Mouse (Mus musculus): ENCODE data around the gene Tia1. TPM values are rescaled to one million over a fixed set of nuclear protein-coding genes. Genes with fewer than 3 reads are reported as not detected.

Gene Tia1
- polyA plus RNA-seq, 1 experiment from 2014 or later, result 292 TPM

- Histone ChIP-seq H3K9ac (ENCODE audit: low read depth, low read length) (no peak overlapping the region), H3K27me3 (ENCODE audit: control insufficient read depth, insufficient read depth, low read length) (no peaks in the 10 kb centered on the region), H3K36me3 (ENCODE audit: control insufficient read depth, insufficient read depth, low read length) (no peaks in the 10 kb centered on the region), H3K4me3 (ENCODE audit: low read depth, low read length) (peak overlapping the region; percentile 88), H3K4me1 (replicated peaks; ENCODE audit: control insufficient read depth, insufficient read depth, low read length) (no peaks in the 10 kb centered on the region), H3K27ac (ENCODE audit: low read depth, low read length) (no peak overlapping the region), H3K4me2 (replicated peaks; ENCODE audit: low read depth, low read length) (peak overlapping the region; percentile 28; the same call in 1 of the 2 replicates), H3K9me3 (ENCODE audit: control insufficient read depth, low read length) (no peaks in the 10 kb centered on the region)
- ATAC-seq (ENCODE audit: low FRiP score) (no peak), DNase-seq (ENCODE audit: low spot score) (peak; percentile 40)
- WGBS, result 39% methylated on average over 12 of the region's 12 CpGs
Measured at GRCm38 (mm10) chr6:86402681-86403607, 1.1 kb upstream of the Tia1 start.

- peak overlapping the region; percentile 70 for H3K4me2 ChIP-seq (replicated peaks; ENCODE audit: low read depth, low read length)
- H3K9ac ChIP-seq (ENCODE audit: low read depth, low read length), result peak overlapping the region; percentile 100
- H3K36me3 ChIP-seq (ENCODE audit: control insufficient read depth, insufficient read depth, low read length), result no peaks in the 10 kb centered on the region
- WGBS, result under 1% methylated on average over 15 of the region's 15 CpGs
- H3K27me3 ChIP-seq (ENCODE audit: control insufficient read depth, insufficient read depth, low read length), result no peaks in the 10 kb centered on the region
- DNase-seq (ENCODE audit: low spot score) (peak; percentile 91), ATAC-seq (ENCODE audit: low FRiP score) (peak; percentile 81)
- no peaks in the 10 kb centered on the region for H3K4me1 ChIP-seq (replicated peaks; ENCODE audit: control insufficient read depth, insufficient read depth, low read length)
- no peaks in the 10 kb centered on the region for H3K9me3 ChIP-seq (ENCODE audit: control insufficient read depth, low read length)
- H3K4me3 ChIP-seq (ENCODE audit: low read depth, low read length), result peak overlapping the region; percentile 88
- peak overlapping the region; percentile 100; the same call in 1 of the 2 replicates for H3K27ac ChIP-seq (ENCODE audit: low read depth, low read length)
Measured at GRCm38 (mm10) chr6:86403728-86404099, 305 bp upstream of the Tia1 start.

GRCm38 (mm10) chr6:86404996-86405395 is 977 bp downstream of the Tia1 start:
- WGBS, result under 1% methylated on average over 11 of the region's 11 CpGs
- Histone ChIP-seq H3K4me1 (replicated peaks; ENCODE audit: control insufficient read depth, insufficient read depth, low read length) (no peaks in the 10 kb centered on the region), H3K4me2 (replicated peaks; ENCODE audit: low read depth, low read length) (peak overlapping the region; percentile 70), H3K27me3 (ENCODE audit: control insufficient read depth, insufficient read depth, low read length) (no peaks in the 10 kb centered on the region), H3K4me3 (ENCODE audit: low read depth, low read length) (peak overlapping the region; percentile 88), H3K27ac (ENCODE audit: low read depth, low read length) (peak overlapping the region; percentile 100), H3K9me3 (ENCODE audit: control insufficient read depth, low read length) (no peaks in the 10 kb centered on the region), H3K9ac (ENCODE audit: low read depth, low read length) (peak overlapping the region; percentile 100), H3K36me3 (ENCODE audit: control insufficient read depth, insufficient read depth, low read length) (no peaks in the 10 kb centered on the region)
- peak; percentile 61 for DNase-seq (ENCODE audit: low spot score)
- ATAC-seq (ENCODE audit: low FRiP score), result no peak

- Histone ChIP-seq H3K4me2 (replicated peaks; ENCODE audit: low read depth, low read length) (peak overlapping the region; percentile 70), H3K9ac (ENCODE audit: low read depth, low read length) (no peak overlapping the region; the same call in 1 of the 2 replicates), H3K27me3 (ENCODE audit: control insufficient read depth, insufficient read depth, low read length) (no peaks in the 10 kb centered on the region), H3K36me3 (ENCODE audit: control insufficient read depth, insufficient read depth, low read length) (no peaks in the 10 kb centered on the region), H3K4me1 (replicated peaks; ENCODE audit: control insufficient read depth, insufficient read depth, low read length) (no peaks in the 10 kb centered on the region), H3K27ac (ENCODE audit: low read depth, low read length) (no peak overlapping the region), H3K4me3 (ENCODE audit: low read depth, low read length) (peak overlapping the region; percentile 88; the same call in 1 of the 2 replicates), H3K9me3 (ENCODE audit: control insufficient read depth, low read length) (no peaks in the 10 kb centered on the region)
- ATAC-seq (ENCODE audit: low FRiP score) (no peak), DNase-seq (ENCODE audit: low spot score) (no peak)
Measured at GRCm38 (mm10) chr6:86406306-86406705, 2.3 kb downstream of the Tia1 start.

- ATAC-seq (ENCODE audit: low FRiP score) (no peak), DNase-seq (ENCODE audit: low spot score) (no peak)
- Histone ChIP-seq H3K27ac (ENCODE audit: low read depth, low read length) (no peak overlapping the region), H3K36me3 (ENCODE audit: control insufficient read depth, insufficient read depth, low read length) (peaks cover 9% of the 10 kb centered on the region), H3K9ac (ENCODE audit: low read depth, low read length) (no peak overlapping the region), H3K4me1 (replicated peaks; ENCODE audit: control insufficient read depth, insufficient read depth, low read length) (no peaks in the 10 kb centered on the region), H3K9me3 (ENCODE audit: control insufficient read depth, low read length) (no peaks in the 10 kb centered on the region), H3K4me2 (replicated peaks; ENCODE audit: low read depth, low read length) (no peak overlapping the region), H3K27me3 (ENCODE audit: control insufficient read depth, insufficient read depth, low read length) (no peaks in the 10 kb centered on the region), H3K4me3 (ENCODE audit: low read depth, low read length) (no peak overlapping the region)
- WGBS, result 91% methylated on average over 6 of the region's 6 CpGs
Measured at GRCm38 (mm10) chr6:86418711-86419110, 14.7 kb downstream of the Tia1 start.

GRCm38 (mm10) chr6:86419239-86419638 is 15.2 kb downstream of the Tia1 start:
- H3K4me1 ChIP-seq (replicated peaks; ENCODE audit: control insufficient read depth, insufficient read depth, low read length), result no peaks in the 10 kb centered on the region

GRCm38 (mm10) chr6:86420491-86420890 is 16.5 kb downstream of the Tia1 start:
- H3K9me3 ChIP-seq (ENCODE audit: control insufficient read depth, low read length), result no peaks in the 10 kb centered on the region
- no peaks in the 10 kb centered on the region for H3K4me1 ChIP-seq (replicated peaks; ENCODE audit: control insufficient read depth, insufficient read depth, low read length)
- no peak for ATAC-seq (ENCODE audit: low FRiP score)
- H3K9ac ChIP-seq (ENCODE audit: low read depth, low read length), result no peak overlapping the region
- no peak overlapping the region for H3K4me3 ChIP-seq (ENCODE audit: low read depth, low read length)
- no peak overlapping the region for H3K4me2 ChIP-seq (replicated peaks; ENCODE audit: low read depth, low read length)
- WGBS, result 71% methylated on average over 6 of the region's 6 CpGs
- peaks cover 9% of the 10 kb centered on the region for H3K36me3 ChIP-seq (ENCODE audit: control insufficient read depth, insufficient read depth, low read length)
- H3K27ac ChIP-seq (ENCODE audit: low read depth, low read length), result no peak overlapping the region
- DNase-seq (ENCODE audit: low spot score), result peak; percentile 55
- no peaks in the 10 kb centered on the region for H3K27me3 ChIP-seq (ENCODE audit: control insufficient read depth, insufficient read depth, low read length)

More at GRCm38 (mm10) chr6:86419239-86419638, 15.2 kb downstream of the Tia1 start:
- no peaks in the 10 kb centered on the region for H3K9me3 ChIP-seq (ENCODE audit: control insufficient read depth, low read length)
- H3K4me3 ChIP-seq (ENCODE audit: low read depth, low read length), result no peak overlapping the region
- no peak for DNase-seq (ENCODE audit: low spot score)
- no peak for ATAC-seq (ENCODE audit: low FRiP score)
- H3K27me3 ChIP-seq (ENCODE audit: control insufficient read depth, insufficient read depth, low read length), result no peaks in the 10 kb centered on the region
- H3K9ac ChIP-seq (ENCODE audit: low read depth, low read length), result no peak overlapping the region
- H3K4me2 ChIP-seq (replicated peaks; ENCODE audit: low read depth, low read length), result no peak overlapping the region
- 90% methylated on average over 3 of the region's 3 CpGs for WGBS
- peaks cover 9% of the 10 kb centered on the region for H3K36me3 ChIP-seq (ENCODE audit: control insufficient read depth, insufficient read depth, low read length)
- H3K27ac ChIP-seq (ENCODE audit: low read depth, low read length), result no peak overlapping the region

GRCm38 (mm10) chr6:86426358-86426757 is 22.3 kb downstream of the Tia1 start, which contains the start of gene Gm44790:
Gm44790 (plus strand) TSS chr6:86426658.
- no peaks in the 10 kb centered on the region for H3K27me3 ChIP-seq (ENCODE audit: control insufficient read depth, insufficient read depth, low read length)
- no peaks in the 10 kb centered on the region for H3K9me3 ChIP-seq (ENCODE audit: control insufficient read depth, low read length)
- H3K27ac ChIP-seq (ENCODE audit: low read depth, low read length), result no peak within 1 kb of the TSS
- 96% methylated on average over 1 of the region's 1 CpGs for WGBS
- ATAC-seq (ENCODE audit: low FRiP score) (no peak), DNase-seq (ENCODE audit: low spot score) (no peak)
- peaks cover 9% of the 10 kb centered on the region for H3K36me3 ChIP-seq (ENCODE audit: control insufficient read depth, insufficient read depth, low read length)
- H3K4me3 ChIP-seq (ENCODE audit: low read depth, low read length), result no peak within 1 kb of the TSS
- H3K9ac ChIP-seq (ENCODE audit: low read depth, low read length), result no peak within 1 kb of the TSS
- no peak within 1 kb of the TSS for H3K4me2 ChIP-seq (replicated peaks; ENCODE audit: low read depth, low read length)
- no peaks in the 10 kb centered on the region for H3K4me1 ChIP-seq (replicated peaks; ENCODE audit: control insufficient read depth, insufficient read depth, low read length)

GRCm38 (mm10) chr6:86431531-86431930 is 27.5 kb downstream of the Tia1 start:
- H3K4me2 ChIP-seq (replicated peaks; ENCODE audit: low read depth, low read length), result no peak overlapping the region
- no peak for ATAC-seq (ENCODE audit: low FRiP score)
- H3K9me3 ChIP-seq (ENCODE audit: control insufficient read depth, low read length), result no peaks in the 10 kb centered on the region
- peaks cover 5% of the 10 kb centered on the region; the same call in 1 of the 2 replicates for H3K36me3 ChIP-seq (ENCODE audit: control insufficient read depth, insufficient read depth, low read length)
- no peaks in the 10 kb centered on the region for H3K4me1 ChIP-seq (replicated peaks; ENCODE audit: control insufficient read depth, insufficient read depth, low read length)
- no peak overlapping the region for H3K4me3 ChIP-seq (ENCODE audit: low read depth, low read length)
- no peak overlapping the region for H3K27ac ChIP-seq (ENCODE audit: low read depth, low read length)
- WGBS, result 98% methylated on average over 3 of the region's 3 CpGs
- no peaks in the 10 kb centered on the region for H3K27me3 ChIP-seq (ENCODE audit: control insufficient read depth, insufficient read depth, low read length)
- DNase-seq (ENCODE audit: low spot score), result no peak
- no peak overlapping the region for H3K9ac ChIP-seq (ENCODE audit: low read depth, low read length)

Data from hindbrain, embryonic 11.5 days (tissue).